Mouse (Mus musculus) ovary, postnatal 36 days (tissue): ENCODE measurements at regions not wholly inside any gene's neighbourhood (a gene's known extent, or its start where the extent isn't known, plus 50 kb on each side); places are given as distances from the start of the nearest gene placed in this dataset.

Source experiments
- DNase-seq: peaks from one replicate; pipeline ENCODE4 v3.0.0; 2022; ENCODE audit warnings: low spot score, mixed read lengths

GRCm38 (mm10) chr11:92743191-92743590, 354.6 kb upstream of the Car10 start:
- no peak for DNase-seq

GRCm38 (mm10) chr11:92758383-92758964, 339.4 kb upstream of the Car10 start:
- no peak for DNase-seq

- no peak for DNase-seq
These were observed 327.9 kb upstream of the Car10 start for GRCm38 (mm10) chr11:92769936-92770335.

GRCm38 (mm10) chr11:92772916-92773569, 324.8 kb upstream of the Car10 start:
- DNase-seq: no peak

GRCm38 (mm10) chr11:92773570-92773929, 324.3 kb upstream of the Car10 start:
- DNase-seq: no peak

GRCm38 (mm10) chr11:92774780-92775179, 323.0 kb upstream of the Car10 start:
- DNase-seq: peak; percentile 7

GRCm38 (mm10) chr11:92799267-92799666, 298.6 kb upstream of the Car10 start:
- no peak for DNase-seq
